Mouse (Mus musculus): ENCODE measurements around the gene Prcd. TPM values are rescaled to one million over a fixed set of nuclear protein-coding genes. Genes with fewer than 3 reads are reported as not detected.

The Prcd gene
- polyA plus RNA-seq, 1 experiment from 2014 or later, result not detected

- Histone ChIP-seq H3K9ac (peak overlapping the region; percentile 20), H3K4me2 (peak overlapping the region; percentile 61), H3K4me3 (peak overlapping the region; percentile 22), H3K36me3 (no peaks in the 10 kb centered on the region), H3K4me1 (replicated peaks) (peaks cover 43% of the 10 kb centered on the region), H3K27ac (ENCODE audit: poor library complexity, severe bottlenecking) (no peak overlapping the region), H3K9me3 (replicated peaks) (no peaks in the 10 kb centered on the region), H3K27me3 (replicated peaks) (no peaks in the 10 kb centered on the region)
- 0 out of 2 replicates have a peak, but pooled peaks have one; percentile 2 for ATAC-seq (ENCODE audit: insufficient number of reproducible peaks, low FRiP score)
- 9% methylated on average over 19 of the region's 19 CpGs for WGBS
Measured at GRCm38 (mm10) chr11:116643579-116644224, 9.6 kb upstream of the Prcd start.

- Histone ChIP-seq H3K27ac (ENCODE audit: poor library complexity, severe bottlenecking) (no peak overlapping the region), H3K4me1 (replicated peaks) (peaks cover 50% of the 10 kb centered on the region), H3K36me3 (no peaks in the 10 kb centered on the region), H3K4me2 (peak overlapping the region; percentile 61), H3K27me3 (replicated peaks) (peaks cover under 1% of the 10 kb centered on the region; the same call in 1 of the 2 replicates), H3K9me3 (replicated peaks) (no peaks in the 10 kb centered on the region), H3K4me3 (no peak overlapping the region), H3K9ac (peak overlapping the region; percentile 20; the same call in 1 of the 2 replicates)
- no peak for ATAC-seq (ENCODE audit: insufficient number of reproducible peaks, low FRiP score)
- 46% methylated on average over 21 of the region's 21 CpGs for WGBS
Measured at GRCm38 (mm10) chr11:116644225-116645112, 8.9 kb upstream of the Prcd start.

- WGBS, result 52% methylated on average over 8 of the region's 8 CpGs
- Histone ChIP-seq H3K27me3 (replicated peaks) (peaks cover 12% of the 10 kb centered on the region), H3K4me2 (no peak overlapping the region), H3K27ac (ENCODE audit: poor library complexity, severe bottlenecking) (no peak overlapping the region), H3K4me3 (no peak overlapping the region), H3K9ac (no peak overlapping the region), H3K9me3 (replicated peaks) (no peaks in the 10 kb centered on the region), H3K4me1 (replicated peaks) (peaks cover 50% of the 10 kb centered on the region), H3K36me3 (no peaks in the 10 kb centered on the region)
- no peak for ATAC-seq (ENCODE audit: insufficient number of reproducible peaks, low FRiP score)
Measured at GRCm38 (mm10) chr11:116645446-116646110, 7.8 kb upstream of the Prcd start.

- 73% methylated on average over 11 of the region's 11 CpGs for WGBS
- Histone ChIP-seq H3K4me3 (no peak overlapping the region), H3K36me3 (no peaks in the 10 kb centered on the region), H3K9me3 (replicated peaks) (no peaks in the 10 kb centered on the region), H3K27me3 (replicated peaks) (peaks cover 18% of the 10 kb centered on the region), H3K4me1 (replicated peaks) (peaks cover 50% of the 10 kb centered on the region), H3K4me2 (no peak overlapping the region), H3K9ac (no peak overlapping the region), H3K27ac (ENCODE audit: poor library complexity, severe bottlenecking) (no peak overlapping the region)
- no peak for ATAC-seq (ENCODE audit: insufficient number of reproducible peaks, low FRiP score)
Measured at GRCm38 (mm10) chr11:116646136-116646535, 7.2 kb upstream of the Prcd start.

DNA sequence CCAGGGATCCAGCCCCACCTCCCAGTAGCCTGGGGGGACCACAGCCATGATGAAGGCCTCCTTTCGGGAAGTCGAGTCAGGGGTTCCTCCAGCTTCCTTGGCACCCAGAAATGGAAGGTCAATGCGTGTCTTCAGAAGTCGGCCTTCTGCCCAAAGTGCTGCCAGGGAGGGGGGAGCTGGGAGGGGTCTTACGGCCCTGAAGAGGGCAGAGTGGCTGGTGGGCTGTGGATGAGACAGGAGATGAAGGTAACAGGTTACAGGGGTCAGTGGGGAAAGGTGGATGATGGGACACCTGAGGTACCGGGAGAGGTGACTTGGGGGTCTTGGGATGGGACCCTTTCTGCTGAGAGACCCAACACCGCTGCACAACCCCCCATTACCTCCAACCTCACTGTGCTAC, 6.6 kb upstream of the Prcd start:
- Histone ChIP-seq H3K4me3 (no peak overlapping the region), H3K4me1 (replicated peaks) (peaks cover 50% of the 10 kb centered on the region), H3K9ac (no peak overlapping the region), H3K4me2 (no peak overlapping the region), H3K27me3 (replicated peaks) (peaks cover 24% of the 10 kb centered on the region), H3K27ac (ENCODE audit: poor library complexity, severe bottlenecking) (no peak overlapping the region), H3K36me3 (no peaks in the 10 kb centered on the region), H3K9me3 (replicated peaks) (no peaks in the 10 kb centered on the region)
- WGBS, result 87% methylated on average over 7 of the region's 7 CpGs
- no peak for ATAC-seq (ENCODE audit: insufficient number of reproducible peaks, low FRiP score)

DNA sequence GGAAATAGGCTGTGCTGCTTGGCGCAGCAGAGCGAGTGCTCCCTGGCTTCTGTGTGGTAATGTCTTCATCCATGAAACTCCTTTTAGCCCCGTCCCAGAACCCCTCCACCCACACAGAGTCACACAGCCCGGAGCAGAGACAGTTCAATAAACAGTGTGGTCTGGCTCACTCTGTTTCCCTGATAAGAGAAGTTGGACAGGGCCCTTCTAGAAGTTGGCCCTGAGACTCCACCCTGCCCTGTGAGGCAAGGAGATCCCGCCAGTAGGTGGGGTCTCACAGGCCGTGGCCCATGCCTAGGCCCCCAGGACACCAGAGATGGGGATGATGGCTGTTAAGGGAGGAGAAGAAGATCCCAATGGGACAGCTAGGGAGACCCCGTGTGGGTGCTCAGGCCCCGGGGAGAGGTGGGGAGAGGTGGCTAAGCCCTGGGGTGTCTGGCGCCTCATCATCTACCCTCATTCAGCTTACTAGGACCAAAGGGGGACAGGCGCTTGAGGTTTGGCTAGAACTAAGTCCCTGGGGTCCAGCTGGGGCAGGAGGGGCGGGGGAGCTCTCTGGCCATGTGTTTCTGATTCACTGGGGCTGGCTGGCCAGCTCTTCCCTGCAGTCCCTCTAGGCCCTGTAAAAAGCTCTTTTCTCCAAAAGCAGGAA, 5.9 kb upstream of the Prcd start:
- no peaks in the 10 kb centered on the region for H3K9me3 ChIP-seq (replicated peaks)
- no peak overlapping the region for H3K27ac ChIP-seq (ENCODE audit: poor library complexity, severe bottlenecking)
- H3K36me3 ChIP-seq, result no peaks in the 10 kb centered on the region
- peak; percentile 41 for ATAC-seq (ENCODE audit: insufficient number of reproducible peaks, low FRiP score)
- H3K4me1 ChIP-seq (replicated peaks), result peaks cover 50% of the 10 kb centered on the region
- WGBS, result 35% methylated on average over 11 of the region's 11 CpGs
- peaks cover 31% of the 10 kb centered on the region for H3K27me3 ChIP-seq (replicated peaks)
- H3K9ac ChIP-seq, result no peak overlapping the region
- no peak overlapping the region for H3K4me3 ChIP-seq
- H3K4me2 ChIP-seq, result no peak overlapping the region

- peaks cover 49% of the 10 kb centered on the region for H3K4me1 ChIP-seq (replicated peaks)
- H3K4me2 ChIP-seq, result no peak overlapping the region
- WGBS, result 59% methylated on average over 18 of the region's 18 CpGs
- H3K27me3 ChIP-seq (replicated peaks), result peaks cover 40% of the 10 kb centered on the region
- ATAC-seq (ENCODE audit: insufficient number of reproducible peaks, low FRiP score), result no peak
- peak overlapping the region; percentile 21; the same call in 1 of the 2 replicates for H3K9ac ChIP-seq
- no peaks in the 10 kb centered on the region for H3K9me3 ChIP-seq (replicated peaks)
- no peak overlapping the region for H3K4me3 ChIP-seq
- peak overlapping the region; percentile 40 for H3K27ac ChIP-seq (ENCODE audit: poor library complexity, severe bottlenecking)
- H3K36me3 ChIP-seq, result no peaks in the 10 kb centered on the region
Measured at GRCm38 (mm10) chr11:116648213-116648921, 5.0 kb upstream of the Prcd start.

- H3K4me3 ChIP-seq, result no peak overlapping the region
- no peak overlapping the region for H3K27ac ChIP-seq (ENCODE audit: poor library complexity, severe bottlenecking)
- peaks cover 46% of the 10 kb centered on the region for H3K27me3 ChIP-seq (replicated peaks)
- H3K4me2 ChIP-seq, result no peak overlapping the region
- no peaks in the 10 kb centered on the region for H3K9me3 ChIP-seq (replicated peaks)
- ATAC-seq (ENCODE audit: insufficient number of reproducible peaks, low FRiP score), result no peak
- H3K36me3 ChIP-seq, result no peaks in the 10 kb centered on the region
- peak overlapping the region; percentile 19; the same call in 1 of the 2 replicates for H3K9ac ChIP-seq
- peaks cover 48% of the 10 kb centered on the region for H3K4me1 ChIP-seq (replicated peaks)
- 65% methylated on average over 10 of the region's 10 CpGs for WGBS
Measured at GRCm38 (mm10) chr11:116648976-116649375, 4.4 kb upstream of the Prcd start.

DNA sequence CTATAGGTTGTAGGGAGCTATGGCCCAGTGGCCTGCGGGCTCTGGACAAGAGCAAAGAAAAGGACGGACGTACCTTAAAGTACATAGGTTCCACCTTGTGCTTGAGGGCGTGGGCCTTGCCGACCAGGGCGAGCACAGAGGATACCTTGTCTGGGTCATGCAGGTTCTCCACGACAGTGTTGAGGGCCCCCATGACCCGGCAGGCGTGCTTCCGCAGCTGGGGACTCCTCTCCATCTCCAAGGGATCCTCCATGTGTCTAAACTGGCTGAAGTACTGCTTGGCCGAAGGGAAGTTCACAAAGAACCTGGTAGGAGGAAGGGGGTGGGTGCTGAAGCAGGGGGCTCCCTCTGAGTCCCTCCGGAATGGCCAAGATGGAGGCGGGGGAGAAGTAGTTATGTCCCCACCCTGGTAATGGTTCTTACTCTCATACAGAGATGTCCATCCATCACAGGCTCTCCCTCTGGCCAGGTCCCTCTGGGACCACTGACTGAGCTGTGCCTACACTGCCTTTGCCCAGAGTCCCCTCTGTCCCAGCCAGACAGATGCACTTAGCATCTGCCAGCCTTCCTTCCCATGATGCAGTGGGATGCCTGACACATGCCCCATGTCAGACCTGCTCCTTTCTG, 3.5 kb upstream of the Prcd start:
- H3K9me3 ChIP-seq (replicated peaks), result no peaks in the 10 kb centered on the region
- 87% methylated on average over 13 of the region's 13 CpGs for WGBS
- ATAC-seq (ENCODE audit: insufficient number of reproducible peaks, low FRiP score), result no peak
- H3K27ac ChIP-seq (ENCODE audit: poor library complexity, severe bottlenecking), result no peak overlapping the region
- no peak overlapping the region for H3K4me3 ChIP-seq
- H3K4me2 ChIP-seq, result no peak overlapping the region
- H3K36me3 ChIP-seq, result no peaks in the 10 kb centered on the region
- peaks cover 49% of the 10 kb centered on the region for H3K4me1 ChIP-seq (replicated peaks)
- peaks cover 55% of the 10 kb centered on the region for H3K27me3 ChIP-seq (replicated peaks)
- no peak overlapping the region for H3K9ac ChIP-seq

GRCm38 (mm10) chr11:116650811-116651210, 2.5 kb upstream of the Prcd start:
- no peak overlapping the region for H3K27ac ChIP-seq (ENCODE audit: poor library complexity, severe bottlenecking)
- peaks cover 58% of the 10 kb centered on the region for H3K27me3 ChIP-seq (replicated peaks)
- H3K36me3 ChIP-seq, result no peaks in the 10 kb centered on the region
- H3K4me3 ChIP-seq, result no peak overlapping the region
- H3K4me1 ChIP-seq (replicated peaks), result peaks cover 47% of the 10 kb centered on the region
- no peaks in the 10 kb centered on the region for H3K9me3 ChIP-seq (replicated peaks)
- 80% methylated on average over 8 of the region's 8 CpGs for WGBS
- no peak overlapping the region for H3K4me2 ChIP-seq
- no peak overlapping the region for H3K9ac ChIP-seq
- no peak for ATAC-seq (ENCODE audit: insufficient number of reproducible peaks, low FRiP score)

Data from heart, embryonic 12.5 days (tissue).